Mouse (Mus musculus): ENCODE measurements around the gene Ebna1bp2. TPM values are rescaled to one million over a fixed set of nuclear protein-coding genes. Genes with fewer than 3 reads are reported as not detected.
A peak's percentile ranks its signal among the peaks of the same experiment; 100 is the strongest.

Gene Ebna1bp2
- polyA plus RNA-seq (2015; fragmentation: Nextera tagmentation; extraction: Ambion mirVana): 85.5 and 87.8 TPM in 2 replicates

- Histone ChIP-seq H3K36me3 (ENCODE audit: insufficient read depth, low read length) (peaks cover 21% of the 10 kb centered on the region; the same call in 1 of the 2 replicates), H3K4me3 (ENCODE audit: low read depth, low read length) (peak within 1 kb of the TSS; percentile 68), H3K27me3 (replicated peaks; ENCODE audit: insufficient read depth, low read length) (no peaks in the 10 kb centered on the region), H3K27ac (ENCODE audit: low read length) (peak within 1 kb of the TSS; percentile 20; the same call in 1 of the 2 replicates), H3K9me3 (ENCODE audit: low read length) (no peaks in the 10 kb centered on the region), H3K9ac (replicated peaks; ENCODE audit: low read depth) (peak within 1 kb of the TSS; percentile 55), H3K4me2 (replicated peaks; ENCODE audit: low read depth, low read length) (peak within 1 kb of the TSS; percentile 78), H3K4me1 (ENCODE audit: insufficient read depth, low read depth, low read length) (0 out of 2 replicates have a peak, but pooled peaks cover 6% of the 10 kb centered on the region)
- under 1% methylated on average over 33 of the region's 41 CpGs for WGBS
- TF ChIP-seq EP300 (IDR thresholded peaks at IDR 0.05) (peak; percentile 57; the same call in 1 of the 2 replicates), CTCF (IDR thresholded peaks at IDR 0.05) (no peak)
- peak; percentile 97 for ATAC-seq
- peak; percentile 96 for DNase-seq (ENCODE audit: low spot score)
Measured at GRCm38 (mm10) chr4:118620279-118620966, at the start of gene Ebna1bp2, which contains the start of gene Cfap57. TSS of gene Ebna1bp2 (plus strand) at chr4:118620799. TSS of gene Cfap57 (minus strand) at chr4:118620777.

GRCm38 (mm10) chr4:118571441-118571840, 49.2 kb upstream of the Ebna1bp2 start:
- TF ChIP-seq CTCF (IDR thresholded peaks at IDR 0.05) (no peak), EP300 (IDR thresholded peaks at IDR 0.05) (no peak)
- Histone ChIP-seq H3K4me3 (ENCODE audit: low read depth, low read length) (no peak overlapping the region), H3K36me3 (ENCODE audit: insufficient read depth, low read length) (no peaks in the 10 kb centered on the region), H3K4me1 (ENCODE audit: insufficient read depth, low read depth, low read length) (no peaks in the 10 kb centered on the region), H3K4me2 (replicated peaks; ENCODE audit: low read depth, low read length) (no peak overlapping the region), H3K9me3 (ENCODE audit: low read length) (no peaks in the 10 kb centered on the region), H3K9ac (replicated peaks; ENCODE audit: low read depth) (no peak overlapping the region), H3K27me3 (replicated peaks; ENCODE audit: insufficient read depth, low read length) (no peaks in the 10 kb centered on the region), H3K27ac (ENCODE audit: low read length) (no peak overlapping the region)
- no peak for ATAC-seq
- WGBS: 75% methylated on average over 14 of the region's 15 CpGs
- DNase-seq (ENCODE audit: low spot score): no peak

- no peak for ATAC-seq
- DNase-seq (ENCODE audit: low spot score): peak; percentile 70
- Histone ChIP-seq H3K36me3 (ENCODE audit: insufficient read depth, low read length) (no peaks in the 10 kb centered on the region), H3K4me2 (replicated peaks; ENCODE audit: low read depth, low read length) (no peak overlapping the region), H3K27me3 (replicated peaks; ENCODE audit: insufficient read depth, low read length) (no peaks in the 10 kb centered on the region), H3K27ac (ENCODE audit: low read length) (no peak overlapping the region), H3K9ac (replicated peaks; ENCODE audit: low read depth) (no peak overlapping the region), H3K4me1 (ENCODE audit: insufficient read depth, low read depth, low read length) (no peaks in the 10 kb centered on the region), H3K9me3 (ENCODE audit: low read length) (no peaks in the 10 kb centered on the region), H3K4me3 (ENCODE audit: low read depth, low read length) (no peak overlapping the region)
- TF ChIP-seq CTCF (IDR thresholded peaks at IDR 0.05) (peak; percentile 94), EP300 (IDR thresholded peaks at IDR 0.05) (no peak)
- 4% methylated on average over 6 of the region's 6 CpGs for WGBS
Measured at GRCm38 (mm10) chr4:118576097-118576496, 44.5 kb upstream of the Ebna1bp2 start.

GRCm38 (mm10) chr4:118579313-118579712, 41.3 kb upstream of the Ebna1bp2 start:
- no peak for DNase-seq (ENCODE audit: low spot score)
- H3K36me3 ChIP-seq (ENCODE audit: insufficient read depth, low read length): no peaks in the 10 kb centered on the region

GRCm38 (mm10) chr4:118581508-118581907, 39.1 kb upstream of the Ebna1bp2 start:
- WGBS: 46% methylated on average over 11 of the region's 11 CpGs
- no peak overlapping the region for H3K4me2 ChIP-seq (replicated peaks; ENCODE audit: low read depth, low read length)
- DNase-seq (ENCODE audit: low spot score) (no peak), ATAC-seq (no peak)
- TF ChIP-seq CTCF (IDR thresholded peaks at IDR 0.05) (no peak), EP300 (IDR thresholded peaks at IDR 0.05) (no peak)
- no peaks in the 10 kb centered on the region for H3K9me3 ChIP-seq (ENCODE audit: low read length)
- no peaks in the 10 kb centered on the region for H3K4me1 ChIP-seq (ENCODE audit: insufficient read depth, low read depth, low read length)
- H3K9ac ChIP-seq (replicated peaks; ENCODE audit: low read depth): no peak overlapping the region
- no peak overlapping the region for H3K27ac ChIP-seq (ENCODE audit: low read length)
- H3K4me3 ChIP-seq (ENCODE audit: low read depth, low read length): no peak overlapping the region
- no peaks in the 10 kb centered on the region for H3K36me3 ChIP-seq (ENCODE audit: insufficient read depth, low read length)
- H3K27me3 ChIP-seq (replicated peaks; ENCODE audit: insufficient read depth, low read length): no peaks in the 10 kb centered on the region

More at GRCm38 (mm10) chr4:118579313-118579712, 41.3 kb upstream of the Ebna1bp2 start:
- Histone ChIP-seq H3K27me3 (replicated peaks; ENCODE audit: insufficient read depth, low read length) (no peaks in the 10 kb centered on the region), H3K27ac (ENCODE audit: low read length) (no peak overlapping the region), H3K4me3 (ENCODE audit: low read depth, low read length) (no peak overlapping the region), H3K9ac (replicated peaks; ENCODE audit: low read depth) (no peak overlapping the region), H3K4me2 (replicated peaks; ENCODE audit: low read depth, low read length) (no peak overlapping the region), H3K9me3 (ENCODE audit: low read length) (no peaks in the 10 kb centered on the region), H3K4me1 (ENCODE audit: insufficient read depth, low read depth, low read length) (no peaks in the 10 kb centered on the region)
- WGBS: 48% methylated on average over 13 of the region's 13 CpGs
- TF ChIP-seq CTCF (IDR thresholded peaks at IDR 0.05) (peak; percentile 56), EP300 (IDR thresholded peaks at IDR 0.05) (no peak)
- no peak for ATAC-seq

- TF ChIP-seq EP300 (IDR thresholded peaks at IDR 0.05) (no peak), CTCF (IDR thresholded peaks at IDR 0.05) (no peak)
- ATAC-seq: no peak
- Histone ChIP-seq H3K4me1 (ENCODE audit: insufficient read depth, low read depth, low read length) (no peaks in the 10 kb centered on the region), H3K4me3 (ENCODE audit: low read depth, low read length) (no peak overlapping the region), H3K27ac (ENCODE audit: low read length) (no peak overlapping the region), H3K9me3 (ENCODE audit: low read length) (no peaks in the 10 kb centered on the region), H3K27me3 (replicated peaks; ENCODE audit: insufficient read depth, low read length) (no peaks in the 10 kb centered on the region), H3K9ac (replicated peaks; ENCODE audit: low read depth) (no peak overlapping the region), H3K36me3 (ENCODE audit: insufficient read depth, low read length) (no peaks in the 10 kb centered on the region), H3K4me2 (replicated peaks; ENCODE audit: low read depth, low read length) (no peak overlapping the region)
- 92% methylated on average over 8 of the region's 8 CpGs for WGBS
- no peak for DNase-seq (ENCODE audit: low spot score)
Measured at GRCm38 (mm10) chr4:118582629-118583028, 38.0 kb upstream of the Ebna1bp2 start.

Measured in lung, postnatal 0 days (tissue).